In genomic region chr4:132067112-132067937, GRCm38 (mm10) we compare ENCODE assay signal across 13 mouse cellular contexts. TPM values are rescaled to one million over a fixed set of nuclear protein-coding genes. Genes with fewer than 3 reads are reported as not detected.
A peak's percentile ranks its signal among the peaks of the same experiment; 100 is the strongest.
DNase-seq lines count a peak whose midpoint lies in the region; ATAC-seq and TF ChIP-seq lines count a peak whose summit lies in the region.
"Had no signal": no experiment of that assay in that cellular context is flagged by ENCODE, and none has a peak within 500 bp of the region (broad histone marks: within the 10 kb centered on the region; RNA-seq: fewer than 3 reads in every experiment).

No protein-coding gene starts in this region.

- 73% methylated on average over 14 of the region's 14 CpGs for WGBS in heart, adult 2 months
- 64% methylated on average over 14 of the region's 14 CpGs for WGBS in liver, embryonic 12.5 days (ENCODE audit: insufficient replicate concordance)
- 84% methylated on average over 14 of the region's 14 CpGs for WGBS in forebrain, embryonic 16.5 days

- ATAC-seq in liver, embryonic 12.5 days: peak; percentile 81
- no peak for ATAC-seq in forebrain, embryonic 16.5 days

- no peaks in the 10 kb centered on the region; the same call in none of the 2 replicates for H3K36me3 ChIP-seq in heart, adult 2 months (ENCODE audit: control insufficient read depth, insufficient read depth, low read length)
- peaks cover 15 to 35% of the 10 kb centered on the region in 2 experiments for H3K36me3 ChIP-seq in MEL (ENCODE audit: control insufficient read depth in 1 of 2, insufficient read depth in 2 of 2, low read length in 2 of 2)
- H3K36me3 ChIP-seq in liver, embryonic 12.5 days: peaks cover 98% of the 10 kb centered on the region
- no peaks in the 10 kb centered on the region for H3K36me3 ChIP-seq in forebrain, embryonic 16.5 days (ENCODE audit: control insufficient read depth, insufficient read depth)
- H3K36me3 ChIP-seq: midbrain, embryonic 12.5 days had no signal

- H3K79me2 ChIP-seq in heart, adult 2 months (replicated peaks; ENCODE audit: control insufficient read depth, insufficient read depth, low read length): peaks cover 2% of the 10 kb centered on the region; the same call in 1 of the 2 replicates
- H3K79me2 ChIP-seq in MEL (ENCODE audit: control insufficient read depth, insufficient read depth, low read length, poor library complexity): peaks cover 44% of the 10 kb centered on the region

- H3K27ac ChIP-seq in heart, adult 2 months: peak overlapping the region; percentile 57
- no peak overlapping the region for H3K27ac ChIP-seq in MEL (ENCODE audit: control insufficient read depth, low read depth, low read length)
- peak overlapping the region; percentile 79 for H3K27ac ChIP-seq in liver, embryonic 12.5 days
- H3K27ac ChIP-seq in forebrain, embryonic 16.5 days (ENCODE audit: low read length): no peak overlapping the region
- H3K27ac ChIP-seq: midbrain, embryonic 12.5 days had no signal

- no peak for TF ChIP-seq CTCF in heart, adult 2 months (IDR thresholded peaks at IDR 0.05)
- no peak for TF ChIP-seq CTCF in MEL (IDR thresholded peaks at IDR 0.05 in 2 of 3, conservative IDR thresholded peaks at IDR 0.05 in 1 of 3; ENCODE audit: control insufficient read depth in 1 of 3, insufficient read depth in 1 of 3, low read depth in 2 of 3, low read length in 3 of 3, poor library complexity in 1 of 3, severe bottlenecking in 1 of 3)

- peaks cover 29% of the 10 kb centered on the region for H3K4me1 ChIP-seq in heart, adult 2 months (ENCODE audit: control insufficient read depth, insufficient read depth, low read length)
- peaks cover 18 to 26% of the 10 kb centered on the region in 2 experiments for H3K4me1 ChIP-seq in MEL (ENCODE audit: control insufficient read depth in 1 of 2, insufficient read depth in 2 of 2, low read length in 2 of 2)
- H3K4me1 ChIP-seq in liver, embryonic 12.5 days: peaks cover 98% of the 10 kb centered on the region
- peaks cover 5% of the 10 kb centered on the region for H3K4me1 ChIP-seq in forebrain, embryonic 16.5 days (replicated peaks; ENCODE audit: control insufficient read depth, insufficient read depth, low read length)

- no peaks in the 10 kb centered on the region for H3K9me3 ChIP-seq in MEL (replicated peaks; ENCODE audit: insufficient read depth, low read length)
- no peaks in the 10 kb centered on the region for H3K9me3 ChIP-seq in liver, embryonic 12.5 days (replicated peaks)
- H3K9me3 ChIP-seq in forebrain, embryonic 16.5 days (ENCODE audit: control insufficient read depth, low read length): no peaks in the 10 kb centered on the region
- H3K9me3 ChIP-seq: midbrain, embryonic 12.5 days had no signal

- peak in 1 of 2 experiments; percentile 19 for DNase-seq in heart, adult 2 months
- no peak for DNase-seq in heart, adult 9 months (ENCODE audit: low spot score in 2 of 2)
- DNase-seq in MEL (ENCODE audit: low read depth, low spot score): no peak
- peak; percentile 78 for DNase-seq in cerebellum, adult 9-11 months
- no peak for DNase-seq in spleen, postnatal 4 days (ENCODE audit: low spot score in 2 of 2)
- DNase-seq in layer of hippocampus, adult 9-10 months (ENCODE audit: low spot score): no peak
- DNase-seq: lung, embryonic 14.5 days; thymus, adult 2 months had no signal

- TF ChIP-seq RAD21 in MEL (IDR thresholded peaks at IDR 0.05; ENCODE audit: low read depth, low read length): no peak

- H3K4me2 ChIP-seq in liver, embryonic 12.5 days: peak overlapping the region; percentile 93
- no peak overlapping the region for H3K4me2 ChIP-seq in forebrain, embryonic 16.5 days (ENCODE audit: low read length)
- H3K4me2 ChIP-seq: lung, embryonic 14.5 days; midbrain, embryonic 12.5 days had no signal

- intact Hi-C loops in heart, adult 2 months (cut with DNase I): no loop called here

- no peaks in the 10 kb centered on the region for H3K27me3 ChIP-seq in heart, adult 2 months (ENCODE audit: control insufficient read depth, insufficient read depth, low read length)
- no peaks in the 10 kb centered on the region for H3K27me3 ChIP-seq in MEL (ENCODE audit: control insufficient read depth in 1 of 2, insufficient read depth in 2 of 2, low read length in 2 of 2)
- no peaks in the 10 kb centered on the region for H3K27me3 ChIP-seq in liver, embryonic 12.5 days (replicated peaks)
- peaks cover 3% of the 10 kb centered on the region; the same call in 1 of the 2 replicates for H3K27me3 ChIP-seq in forebrain, embryonic 16.5 days (replicated peaks; ENCODE audit: control insufficient read depth, insufficient read depth, low read length)

- no peak for TF ChIP-seq POLR2A in heart, adult 2 months (IDR thresholded peaks at IDR 0.05; ENCODE audit: insufficient read depth, low read depth, low read length)
- TF ChIP-seq POLR2A in MEL (IDR thresholded peaks at IDR 0.05; ENCODE audit: control insufficient read depth in 1 of 2, insufficient read depth in 1 of 2, low read depth in 1 of 2, low read length in 2 of 2, poor library complexity in 1 of 2): no peak

- H3K9ac ChIP-seq in heart, adult 2 months (ENCODE audit: low read depth, low read length): no peak overlapping the region
- H3K9ac ChIP-seq in MEL (ENCODE audit: control insufficient read depth, low read depth, low read length, poor library complexity, severe bottlenecking): no peak overlapping the region
- peak overlapping the region; percentile 67 for H3K9ac ChIP-seq in liver, embryonic 12.5 days
- H3K9ac ChIP-seq in forebrain, embryonic 16.5 days (replicated peaks; ENCODE audit: low read depth, low read length): no peak overlapping the region
- H3K9ac ChIP-seq: lung, embryonic 14.5 days; midbrain, embryonic 12.5 days had no signal

- H3K4me3 ChIP-seq in heart, adult 2 months: no peak overlapping the region
- no peak overlapping the region for H3K4me3 ChIP-seq in MEL (ENCODE audit: control insufficient read depth in 1 of 2, insufficient read depth in 1 of 2, low read depth in 2 of 2, low read length in 2 of 2)
- peak overlapping the region; percentile 89 for H3K4me3 ChIP-seq in liver, embryonic 12.5 days
- H3K4me3 ChIP-seq in forebrain, embryonic 16.5 days (replicated peaks; ENCODE audit: low read length): no peak overlapping the region
- H3K4me3 ChIP-seq: midbrain, embryonic 12.5 days had no signal

- TF ChIP-seq EP300 in heart, adult 2 months (IDR thresholded peaks at IDR 0.05; ENCODE audit: insufficient read depth, low read depth, low read length): no peak
- no peak; a peak in 1 of 4 replicates for TF ChIP-seq EP300 in MEL (IDR thresholded peaks at IDR 0.05; ENCODE audit: low read depth in 1 of 2, low read length in 2 of 2)

TF ChIP-seq in MEL, 35 proteins besides CTCF, POLR2A, EP300 and RAD21:
- TF ChIP-seq RCOR1 (IDR thresholded peaks at IDR 0.05; ENCODE audit: low read depth, low read length) (no peak), SMC3 (IDR thresholded peaks at IDR 0.05; ENCODE audit: low read depth, low read length) (no peak), TAL1 (IDR thresholded peaks at IDR 0.05; ENCODE audit: low read length) (peak; percentile 48)

RNA-seq across cellular contexts. Expression of gene Gm10300, which starts 7.2 kb away (rescaled TPM):
- under 1 TPM; 0.11 to 0.13 TPM for total RNA-seq in heart, adult 2 months (2021)
- polyA plus RNA-seq in heart, adult 2 months (2012; rRNA removed): 0.08 and 0.12 TPM in 2 replicates
- 0.29 and 0.46 TPM in 2 replicates for total RNA-seq in MEL (2012; rRNA removed)
- polyA plus RNA-seq in MEL (2012; ENCODE audit: insufficient read depth in 1 of 2, insufficient read length in 2 of 2, low read depth in 1 of 2, low replicate concordance in 2 of 2, missing spikeins in 1 of 2): under 1 TPM in 1 of 2 experiments, not detected in 1; 0.18 TPM
- polyA plus RNA-seq in liver, embryonic 12.5 days (2016; fragmentation: Nextera tagmentation; extraction: Ambion mirVana): 0.42 and 0.45 TPM in 2 replicates
- polyA plus RNA-seq in forebrain, embryonic 16.5 days (2015; fragmentation: Nextera tagmentation; extraction: Ambion mirVana): not detected in 2 replicates
- total RNA-seq: ES-E14 had no signal
- polyA plus RNA-seq: frontal cortex, adult 2 months had no signal

RNA-seq across cellular contexts. Expression of gene Epb41, which starts 7.8 kb away (rescaled TPM):
- 100 to 1,000 TPM; 128 to 256 TPM for total RNA-seq in heart, adult 2 months (2021)
- polyA plus RNA-seq in heart, adult 2 months (2012; rRNA removed): 58.7 and 62.5 TPM in 2 replicates
- 36.5 and 41.9 TPM in 2 replicates for total RNA-seq in MEL (2012; rRNA removed)
- 100 to 1,000 TPM in 1 of 2 experiments, 10 to 100 TPM in 1; 44.3 to 115 TPM for polyA plus RNA-seq in MEL (2012; ENCODE audit: insufficient read depth in 1 of 2, insufficient read length in 2 of 2, low read depth in 1 of 2, low replicate concordance in 2 of 2, missing spikeins in 1 of 2)
- 177 and 187 TPM in 2 replicates for polyA plus RNA-seq in liver, embryonic 12.5 days (2016; fragmentation: Nextera tagmentation; extraction: Ambion mirVana)
- polyA plus RNA-seq in forebrain, embryonic 16.5 days (2015; fragmentation: Nextera tagmentation; extraction: Ambion mirVana): 74.1 and 91.8 TPM in 2 replicates

Comparison
In these comparisons a context has a peak if more than half of its experiments do, and no peak if none do; other contexts are left out.
1. H3K27ac ChIP-seq: peak in heart, adult 2 months (single experiment) and liver, embryonic 12.5 days (single experiment); none in MEL (single experiment) and forebrain, embryonic 16.5 days (single experiment).